Mouse (Mus musculus) gastrocnemius, postnatal 14 days (tissue): Measurements from ENCODE around the gene Gsta4. TPM values are rescaled to one million over a fixed set of nuclear protein-coding genes. Genes with fewer than 3 reads are reported as not detected.
"Not testable (repeated sequence)": the region's sequence is repeated elsewhere in the genome, so short reads cannot be mapped to it uniquely, and the experiment has no call there.

Experiments used
- DNase-seq: peaks from one replicate; pipeline ENCODE4 v3.0.0; 2021; ENCODE audit warnings: mixed read lengths
- intact Hi-C: fragments of 180-260 bp; cut with DNase I; formaldehyde crosslinking; loops from one replicate; pipeline ENCODE4 v1.15.1; 2025; ENCODE audit warnings: low total_unique reads
- long read RNA-seq, 2 experiments: library from polyadenylated mRNA; stranded (forward); transcript quantifications; one replicate each; pipeline ENCODE4 v2.0.0; 2021
- total RNA-seq, 2 experiments: library from RNA; stranded (reverse); gene quantifications; 2 replicates each; pipeline ENCODE4 v1.2.3; 2021

Gsta4 gene
- total RNA-seq = 10 to 100 TPM; 10.9 to 12.1 TPM
- long read RNA-seq, experiment 1, partial matches to known transcripts = 0 of 3 reads
- long read RNA-seq, experiment 1, other reads (novel, unspliced or antisense) = 0 of 3 reads
- long read RNA-seq, experiment 2, transcript Gsta4-201 (7 exons, 977 nt) = major isoform, 5 of 6 reads
- long read RNA-seq, experiment 2, partial matches to known transcripts = 1 of 6 reads
- long read RNA-seq, experiment 2, other reads (novel, unspliced or antisense) = 0 of 6 reads

DNA sequence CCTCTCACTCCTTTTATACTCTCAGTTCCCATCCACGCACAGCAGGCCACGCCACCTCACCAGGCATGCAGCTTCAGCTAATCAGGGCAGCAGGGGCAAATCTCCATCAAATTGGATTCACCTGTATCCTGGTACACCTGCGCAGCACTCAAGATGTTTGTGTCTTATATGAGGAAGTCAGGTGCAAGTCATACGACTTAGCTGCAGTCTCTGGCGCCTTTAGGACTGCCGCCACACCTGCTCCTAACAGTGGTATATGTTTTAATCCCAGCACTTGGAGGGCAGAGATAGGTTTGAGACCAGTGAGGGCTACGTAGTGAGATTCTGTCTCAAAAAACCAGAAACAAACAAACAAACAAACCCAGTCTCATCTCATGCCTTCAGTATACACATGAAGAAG lies at the start of gene Gsta4:
TSS of gene Gsta4 (plus strand) at position 301 of the 400 bp plus-strand sequence.
- intact Hi-C loops, DNase-seq: not testable (repeated sequence)

- intact Hi-C loops = no loop called here
- no peak for DNase-seq
Measured at GRCm38 (mm10) chr9:78135658-78136057, 46.9 kb upstream of the Gsta4 start.

- intact Hi-C loops = no loop called here
- peak; percentile 21 for DNase-seq
Measured at GRCm38 (mm10) chr9:78138044-78138676, 44.4 kb upstream of the Gsta4 start.

DNA sequence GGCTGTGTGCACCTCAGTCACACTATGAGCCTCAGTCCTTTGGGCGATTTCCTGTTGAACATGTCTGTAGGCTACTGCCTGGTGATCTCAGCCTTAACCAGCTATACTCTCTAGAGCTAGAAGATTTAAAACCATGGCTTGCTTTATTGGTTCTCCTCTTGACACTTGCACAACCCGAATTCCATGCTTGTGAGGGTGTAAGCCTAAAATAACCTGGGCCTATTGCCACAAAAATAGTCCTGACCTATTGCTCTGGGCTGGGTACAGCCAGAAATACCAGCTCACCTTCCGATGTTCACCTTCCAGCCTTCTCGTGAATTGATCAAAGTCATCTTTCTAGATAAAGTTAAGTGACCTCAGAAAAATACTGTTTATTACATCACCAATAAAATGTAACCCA lies 43.1 kb upstream of the Gsta4 start:
- intact Hi-C loops = no loop called here
- DNase-seq = no peak

- no peak for DNase-seq
- intact Hi-C loops = no loop called here
Measured at GRCm38 (mm10) chr9:78146099-78146498, 36.5 kb upstream of the Gsta4 start.

- intact Hi-C loops = no loop called here
- no peak for DNase-seq
Measured at GRCm38 (mm10) chr9:78146627-78147026, 35.9 kb upstream of the Gsta4 start.

DNA sequence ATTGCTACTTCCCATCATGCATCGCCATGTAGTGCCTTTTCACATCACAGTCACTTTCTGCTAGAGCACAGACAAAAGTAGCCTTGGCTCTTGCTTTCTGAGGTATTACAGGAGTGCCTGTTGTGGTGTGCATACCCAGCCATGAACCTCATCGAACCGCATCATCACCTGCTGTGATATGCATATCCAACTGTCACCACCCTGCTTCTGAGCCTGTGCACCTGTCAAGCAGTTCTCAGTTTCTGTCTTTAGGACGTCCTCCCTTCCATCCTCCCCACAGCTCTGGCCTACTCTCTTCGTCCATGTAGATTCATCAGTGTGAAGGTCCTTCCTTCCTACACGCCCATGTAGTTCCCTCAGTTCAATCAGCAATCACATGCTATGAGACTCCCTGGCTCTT lies 34.4 kb upstream of the Gsta4 start:
- no peak for DNase-seq
- intact Hi-C loops = no loop called here

DNA sequence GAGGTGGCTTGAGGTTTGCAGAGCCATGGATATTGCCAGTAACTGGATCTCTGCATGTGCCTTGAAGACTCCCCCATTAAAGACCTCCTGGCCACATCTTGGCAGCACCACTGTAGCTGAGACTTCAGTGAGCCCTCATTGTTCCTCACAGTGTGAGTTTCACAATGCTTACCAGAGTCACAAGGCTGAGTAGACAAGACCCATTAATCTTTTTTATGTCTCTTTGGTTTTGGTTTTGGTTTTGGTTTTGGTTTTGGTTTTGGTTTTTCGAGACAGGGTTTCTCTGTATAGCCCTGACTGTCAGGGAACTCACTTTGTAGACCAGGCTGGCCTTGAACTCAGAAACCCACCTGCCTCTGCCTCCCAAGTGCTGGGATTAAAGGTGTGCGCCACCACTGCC lies 32.8 kb upstream of the Gsta4 start:
- DNase-seq, intact Hi-C loops: not testable (repeated sequence)

DNA sequence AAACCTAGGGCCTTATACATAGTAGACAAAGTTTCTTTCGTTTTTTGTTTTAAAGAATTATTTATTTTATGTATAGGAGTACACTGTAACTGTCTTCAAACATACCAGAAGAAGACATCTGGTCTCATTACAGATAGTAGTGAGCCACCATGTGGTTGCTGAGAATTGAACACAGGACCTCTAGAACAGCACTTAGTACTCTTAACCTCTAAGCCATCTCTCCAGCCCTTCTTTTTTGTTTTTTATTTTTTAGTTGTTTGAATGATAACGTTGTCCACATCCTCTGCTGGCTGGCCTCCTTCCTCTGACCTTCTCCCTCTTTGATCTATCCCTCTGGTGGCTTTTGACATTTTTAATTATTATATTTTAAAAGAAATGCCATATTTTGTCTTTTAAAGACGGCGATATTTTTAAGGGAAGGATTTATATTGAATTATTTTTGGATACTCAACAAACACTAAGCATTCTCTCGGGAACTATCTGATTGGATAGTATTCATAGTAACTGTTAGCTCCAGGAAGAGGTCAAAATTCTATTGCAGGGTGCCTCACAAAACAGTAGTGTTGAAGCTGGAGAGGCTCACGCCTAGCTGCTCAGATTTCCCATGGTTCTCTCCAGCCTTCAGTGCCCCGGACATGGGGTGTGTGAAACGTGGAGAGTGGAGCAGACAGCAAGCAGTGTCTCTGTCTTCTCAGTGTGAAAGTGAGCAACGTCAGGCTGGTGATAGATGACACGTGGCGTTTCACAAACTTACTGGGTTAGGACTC lies 28.2 kb upstream of the Gsta4 start:
- DNase-seq = no peak
- intact Hi-C loops = no loop called here

GRCm38 (mm10) chr9:78157221-78157620 lies 25.4 kb upstream of the Gsta4 start:
- DNase-seq = no peak
- intact Hi-C loops = loop anchor here (5.0 kb wide), 1 partner anchor 45 kb away; no protein-coding TSS in a partner anchor

DNA sequence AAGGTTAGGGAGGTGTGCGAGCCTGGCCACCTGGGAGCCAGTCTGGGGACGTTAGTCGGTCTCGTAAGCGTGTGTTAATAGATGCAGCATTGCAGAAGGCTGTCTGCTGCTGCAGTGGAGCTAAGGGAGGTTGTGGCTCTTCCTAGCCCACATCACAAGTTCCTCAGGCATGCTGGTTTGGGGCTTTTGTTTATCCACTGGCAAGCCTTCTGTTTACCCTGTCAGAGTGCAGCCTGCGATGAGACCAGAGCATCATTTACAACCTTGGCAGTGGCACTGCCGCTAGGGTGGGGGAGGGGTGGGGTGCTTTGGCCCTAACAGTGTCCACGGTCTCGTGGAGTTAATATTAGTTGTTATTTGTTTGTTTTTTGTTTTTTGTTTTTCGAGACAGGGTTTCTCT lies 19.3 kb upstream of the Gsta4 start:
- DNase-seq = no peak
- intact Hi-C loops = no loop called here

DNA sequence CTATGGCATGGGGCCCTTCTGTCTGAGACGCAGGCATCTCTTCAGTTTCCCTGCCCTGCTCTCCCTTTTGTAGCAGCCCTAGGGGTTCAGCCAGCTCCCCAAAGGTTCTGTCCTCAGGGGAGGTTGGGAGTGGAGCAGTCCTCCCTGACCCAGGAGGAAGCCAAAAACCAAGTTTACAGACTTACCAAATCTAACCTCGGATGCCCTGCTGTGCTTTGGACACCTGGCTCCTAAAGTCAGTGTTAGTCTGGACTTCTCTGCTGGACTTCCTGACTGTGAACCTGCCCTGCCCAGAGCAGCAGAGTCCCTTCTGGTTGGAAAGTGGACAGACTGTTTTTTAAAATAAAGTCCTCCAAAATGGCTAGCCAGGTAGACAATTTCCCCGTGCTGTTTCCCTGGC lies 17.8 kb upstream of the Gsta4 start:
- no peak for DNase-seq
- intact Hi-C loops = no loop called here

- intact Hi-C loops = no loop called here
- DNase-seq = no peak
Measured at GRCm38 (mm10) chr9:78165454-78165853, 17.1 kb upstream of the Gsta4 start.

GRCm38 (mm10) chr9:78166694-78167452 lies 15.7 kb upstream of the Gsta4 start:
- intact Hi-C loops = no loop called here

GRCm38 (mm10) chr9:78167453-78167969 lies 15.1 kb upstream of the Gsta4 start:
- DNase-seq = no peak
- intact Hi-C loops = no loop called here

More at GRCm38 (mm10) chr9:78166694-78167452, 15.7 kb upstream of the Gsta4 start:
- no peak for DNase-seq

GRCm38 (mm10) chr9:78168864-78169263 lies 13.7 kb upstream of the Gsta4 start:
- intact Hi-C loops = no loop called here
- DNase-seq = no peak

- no peak for DNase-seq
- intact Hi-C loops = loop anchor here (5.0 kb wide), 1 partner anchor 62 kb away; no protein-coding TSS in a partner anchor
Measured at GRCm38 (mm10) chr9:78174016-78174415, 8.6 kb upstream of the Gsta4 start.

GRCm38 (mm10) chr9:78174925-78175276 lies 7.7 kb upstream of the Gsta4 start:
- intact Hi-C loops = loop anchor here (5.0 kb wide), 1 partner anchor 63 kb away; no protein-coding TSS in a partner anchor
- DNase-seq = not testable (repeated sequence)
